Mouse (Mus musculus) embryonic facial prominence, embryonic 11.5 days (tissue): ENCODE data around the gene Kcnj12. TPM values are rescaled to one million over a fixed set of nuclear protein-coding genes. Genes with fewer than 3 reads are reported as not detected.

Experiments used
- ATAC-seq: fragments of 200-750 bp; cut with Nextera tagmentation; replicated peaks from 2 replicates; pipeline ENCODE4 v1.8.0; 2017; ENCODE audit warnings: low read depth; ENCODE audit not compliant: insufficient number of reproducible peaks, low FRiP score, low TSS enrichment
- DNase-seq: peaks from one replicate; pipeline ENCODE4 v3.0.0-alpha.2; 2015; ENCODE audit warnings: low spot score
- H3K27ac ChIP-seq: fragments of 300-500 bp; sonication (generic); replicated peaks from 2 replicates; pipeline ENCODE4 v1.5.1; 2014; ENCODE audit warnings: mild to moderate bottlenecking, low read depth, low read length, control low read depth
- H3K27me3 ChIP-seq: fragments of 300-500 bp; sonication (generic); 2 replicates; pipeline ENCODE4 v1.6.1; 2014; ENCODE audit warnings: mild to moderate bottlenecking, low read length, moderate library complexity, mixed read lengths; ENCODE audit not compliant: control insufficient read depth, insufficient read depth
- H3K36me3 ChIP-seq: fragments of 300-500 bp; sonication (generic); replicated peaks from 2 replicates; pipeline ENCODE4 v1.6.1; 2014; ENCODE audit warnings: low read depth, mild to moderate bottlenecking, low read length, moderate library complexity, mixed read lengths; ENCODE audit not compliant: control insufficient read depth, insufficient read depth
- H3K4me1 ChIP-seq: fragments of 300-500 bp; sonication (generic); 2 replicates; pipeline ENCODE4 v1.6.1; 2014; ENCODE audit warnings: low read length, mixed read lengths; ENCODE audit not compliant: control insufficient read depth, insufficient read depth
- H3K4me2 ChIP-seq: fragments of 300-500 bp; sonication (generic); 2 replicates; pipeline ENCODE4 v1.6.1; 2014; ENCODE audit warnings: low read depth, mild to moderate bottlenecking, control low read depth, low read length, moderate library complexity
- H3K4me3 ChIP-seq: fragments of 300-500 bp; sonication (generic); 2 replicates; pipeline ENCODE4 v1.5.1; 2014; ENCODE audit warnings: low read depth, low read length, control low read depth
- H3K9ac ChIP-seq: fragments of 300-500 bp; sonication (generic); replicated peaks from 2 replicates; pipeline ENCODE4 v1.6.1; 2014; ENCODE audit warnings: mild to moderate bottlenecking, control low read depth, low read length
- H3K9me3 ChIP-seq: fragments of 300-500 bp; sonication (generic); replicated peaks from 2 replicates; pipeline ENCODE4 v1.6.1; 2016; ENCODE audit warnings: mild to moderate bottlenecking, low read length, inconsistent platforms, mixed read lengths; ENCODE audit not compliant: control insufficient read depth
- WGBS: fragments of 180-500 bp; shearing (Covaris S2); extraction: QIAGEN DNeasy Blood & Tissue Kit; methylation state at CpG from one replicate; pipeline ENCODE4 v1.1.7; 2014; 5-methylcytosine and 5-hydroxymethylcytosine counted together
- polyA plus RNA-seq: library from polyadenylated mRNA; unstranded; fragments of >200 nt; fragmentation: Nextera tagmentation; extraction: Ambion mirVana; gene quantifications from 2 replicates; pipeline ENCODE4 v1.2.1, GENCODE M21; 2014

The Kcnj12 gene
- polyA plus RNA-seq, 1 experiment from 2014 or later = 2.4 TPM

DNA sequence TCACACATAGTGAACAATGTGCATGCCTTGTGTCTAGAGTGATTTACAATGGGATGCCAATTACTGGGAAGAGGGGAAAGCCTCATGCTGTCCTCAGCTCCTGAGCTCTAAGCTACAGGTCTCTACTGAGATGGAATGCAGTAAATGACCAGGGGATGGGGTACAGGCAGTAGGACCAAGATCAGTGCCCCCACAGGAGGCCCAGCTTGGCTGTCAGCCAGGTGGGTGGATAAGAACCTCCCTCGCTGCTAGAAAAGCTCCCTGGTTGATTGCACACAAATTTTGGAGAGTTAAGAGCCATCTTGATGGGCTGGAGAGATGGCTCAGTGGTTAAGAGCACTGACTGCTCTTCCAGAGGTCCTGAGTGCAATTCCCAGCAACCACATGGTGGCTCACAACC is 88.6 kb downstream of the Kcnj12 start:
- Histone ChIP-seq H3K36me3 (no peaks in the 10 kb centered on the region), H3K9ac (no peak overlapping the region), H3K4me3 (no peak overlapping the region), H3K4me2 (no peak overlapping the region), H3K27me3 (no peaks in the 10 kb centered on the region), H3K9me3 (no peaks in the 10 kb centered on the region), H3K27ac (no peak overlapping the region), H3K4me1 (no peaks in the 10 kb centered on the region)
- no peak for DNase-seq
- WGBS = 50% methylated on average over 1 of the region's 1 CpGs
- no peak for ATAC-seq

DNA sequence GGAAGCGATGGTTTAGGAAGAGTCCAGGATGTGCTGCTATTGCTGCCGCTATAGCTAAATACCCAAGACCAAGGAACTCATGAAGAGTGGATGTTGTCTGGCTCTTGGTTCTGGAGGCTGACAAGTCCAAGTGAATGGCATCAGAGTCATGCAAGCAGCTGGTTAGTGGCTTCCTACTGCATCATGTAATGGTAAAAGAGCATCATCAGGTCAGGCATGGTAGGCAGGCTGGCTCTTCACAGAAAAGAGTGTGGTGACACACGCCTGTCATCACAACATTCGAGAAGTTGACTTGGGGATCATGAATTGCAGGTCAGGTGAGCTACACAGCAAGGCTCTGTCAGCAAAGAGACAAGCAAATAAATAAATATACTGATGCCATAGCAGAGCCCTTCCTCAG is 89.1 kb downstream of the Kcnj12 start:
- no peak for DNase-seq
- 90% methylated on average over 4 of the region's 4 CpGs for WGBS
- H3K27ac ChIP-seq = no peak overlapping the region

DNA sequence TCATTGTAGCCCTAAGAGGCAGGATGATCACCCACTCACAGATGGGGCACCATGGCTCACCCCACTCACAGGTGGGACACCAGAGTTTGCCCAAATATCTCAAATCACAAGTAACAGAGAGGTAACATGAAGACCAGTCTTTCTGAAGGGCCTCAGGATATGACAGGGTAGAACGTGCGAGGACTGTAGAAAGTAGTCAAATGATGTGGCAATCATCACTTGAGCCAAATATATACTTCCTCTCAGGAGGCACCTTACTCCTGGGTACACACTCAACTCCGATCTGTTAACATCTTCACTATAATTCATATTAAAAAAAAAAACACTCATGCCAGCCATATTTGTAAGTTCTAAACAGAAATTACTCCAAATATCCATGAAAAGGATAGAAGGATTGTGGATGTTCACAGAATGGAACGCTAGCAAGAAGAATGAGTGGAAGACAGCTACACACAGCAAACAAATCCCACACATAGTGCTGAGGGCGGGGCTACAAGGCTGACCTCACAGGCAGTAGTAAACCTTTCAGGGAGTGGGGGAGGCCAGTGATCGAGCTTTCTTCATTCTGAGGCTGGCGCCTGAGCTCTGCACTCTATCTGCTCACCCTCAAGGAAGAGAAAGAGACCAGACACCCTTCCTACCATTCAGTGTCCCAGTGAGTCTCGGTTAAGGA is 90.1 kb downstream of the Kcnj12 start:
- Histone ChIP-seq H3K4me3 (no peak overlapping the region), H3K4me1 (no peaks in the 10 kb centered on the region), H3K9ac (no peak overlapping the region), H3K27ac (no peak overlapping the region), H3K9me3 (no peaks in the 10 kb centered on the region), H3K4me2 (no peak overlapping the region), H3K36me3 (no peaks in the 10 kb centered on the region), H3K27me3 (no peaks in the 10 kb centered on the region)
- WGBS = 82% methylated on average over 8 of the region's 8 CpGs
- no peak for ATAC-seq
- DNase-seq = no peak

More for the DNA sequence above, 89.1 kb downstream of the Kcnj12 start:
- H3K4me2 ChIP-seq = no peak overlapping the region
- no peaks in the 10 kb centered on the region for H3K27me3 ChIP-seq
- no peaks in the 10 kb centered on the region for H3K36me3 ChIP-seq
- H3K4me3 ChIP-seq = no peak overlapping the region
- no peaks in the 10 kb centered on the region for H3K4me1 ChIP-seq
- no peaks in the 10 kb centered on the region for H3K9me3 ChIP-seq
- no peak for ATAC-seq
- H3K9ac ChIP-seq = no peak overlapping the region

DNA sequence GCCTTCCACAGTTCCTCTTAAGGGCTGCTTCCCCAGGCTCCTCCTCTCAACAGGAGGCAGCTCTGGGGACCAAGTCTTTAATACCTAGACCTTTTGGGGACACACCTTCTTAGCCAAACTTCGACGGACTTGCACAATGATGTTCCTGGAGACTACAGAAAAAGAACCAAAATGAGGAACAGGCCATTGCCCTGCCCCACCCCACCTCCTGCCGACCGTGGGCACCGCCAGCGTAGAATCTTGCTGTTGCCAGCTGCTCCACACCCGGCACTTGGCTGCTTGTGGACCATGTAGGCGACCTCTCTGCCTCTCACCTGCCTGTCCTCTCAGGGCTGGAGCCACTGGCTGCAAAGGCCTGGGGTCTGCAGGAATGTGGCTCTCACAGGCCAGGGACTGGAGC is 93.9 kb downstream of the Kcnj12 start:
- H3K4me1 ChIP-seq = no peaks in the 10 kb centered on the region
- no peak overlapping the region for H3K27ac ChIP-seq
- H3K4me2 ChIP-seq = no peak overlapping the region
- no peaks in the 10 kb centered on the region for H3K9me3 ChIP-seq
- H3K9ac ChIP-seq = no peak overlapping the region
- 63% methylated on average over 8 of the region's 8 CpGs for WGBS
- DNase-seq (no peak), ATAC-seq (no peak)
- no peaks in the 10 kb centered on the region for H3K36me3 ChIP-seq
- no peak overlapping the region for H3K4me3 ChIP-seq
- no peaks in the 10 kb centered on the region for H3K27me3 ChIP-seq

DNA sequence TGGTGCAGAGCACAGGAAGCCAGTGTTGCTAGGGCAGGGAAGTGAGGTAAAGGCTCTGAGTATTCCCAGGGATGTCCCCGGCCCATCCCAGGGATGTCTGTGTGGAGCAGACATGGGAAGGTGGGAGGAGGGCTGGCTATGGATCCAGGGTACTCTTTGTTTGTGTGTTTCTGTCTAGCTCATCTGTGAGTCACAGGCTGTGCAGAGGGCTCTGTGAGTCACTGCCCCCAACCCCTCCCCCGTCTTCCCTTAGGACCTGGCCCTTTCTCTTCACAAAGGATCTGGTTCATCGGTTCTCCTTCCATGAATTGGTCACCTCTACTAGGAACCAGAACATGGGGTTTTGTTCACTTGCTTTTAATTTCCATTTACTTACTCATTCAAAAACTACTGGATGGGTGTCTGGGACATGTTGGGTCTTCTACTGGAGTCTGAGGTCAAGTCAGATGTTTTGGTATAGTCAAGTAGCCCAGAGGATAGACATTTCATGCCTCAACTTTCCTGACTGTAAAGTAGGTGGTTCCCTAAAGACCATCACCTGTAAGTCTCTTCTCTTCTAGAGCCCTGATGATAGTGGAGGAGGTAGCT is 97.7 kb downstream of the Kcnj12 start:
- no peaks in the 10 kb centered on the region for H3K9me3 ChIP-seq
- DNase-seq (no peak), ATAC-seq (no peak)
- no peaks in the 10 kb centered on the region for H3K27me3 ChIP-seq
- H3K36me3 ChIP-seq = no peaks in the 10 kb centered on the region
- WGBS = 84% methylated on average over 3 of the region's 3 CpGs
- no peak overlapping the region for H3K27ac ChIP-seq
- H3K9ac ChIP-seq = no peak overlapping the region
- no peaks in the 10 kb centered on the region for H3K4me1 ChIP-seq
- H3K4me3 ChIP-seq = no peak overlapping the region
- H3K4me2 ChIP-seq = no peak overlapping the region

Other genes with a start within 250 kb of the Kcnj12 start
- gene Top3a, start 245.2 kb upstream of the Kcnj12 start, polyA plus RNA-seq = 18.5 and 20.5 TPM in 2 replicates
- gene Smcr8, start 245.0 kb upstream of the Kcnj12 start, polyA plus RNA-seq = 8.9 and 9.9 TPM in 2 replicates
- 59.1 and 63.0 TPM in 2 replicates for gene Shmt1, start 210.8 kb upstream of the Kcnj12 start, polyA plus RNA-seq
- 30.7 and 33.7 TPM in 2 replicates for gene Dhrs7b, start 191.9 kb upstream of the Kcnj12 start, polyA plus RNA-seq
- gene Tmem11, start 143.3 kb upstream of the Kcnj12 start, polyA plus RNA-seq = 60.4 and 65.6 TPM in 2 replicates
- 17.8 and 19.3 TPM in 2 replicates for gene Natd1, start 107.8 kb upstream of the Kcnj12 start, polyA plus RNA-seq
- gene Map2k3, start 90.5 kb upstream of the Kcnj12 start, polyA plus RNA-seq = 50.4 and 58.1 TPM in 2 replicates
- 0.81 and 1.5 TPM in 2 replicates for gene Tnfrsf13b, start 104.2 kb downstream of the Kcnj12 start, polyA plus RNA-seq
- 222 and 229 TPM in 2 replicates for gene Usp22, start 152.5 kb downstream of the Kcnj12 start, polyA plus RNA-seq
- gene Aldh3a1, start 185.0 kb downstream of the Kcnj12 start, polyA plus RNA-seq = not detected in 2 replicates
- 22.4 and 24.2 TPM in 2 replicates for gene Aldh3a2, start 244.9 kb downstream of the Kcnj12 start, polyA plus RNA-seq